Mouse (Mus musculus) midbrain, embryonic 15.5 days (tissue): ENCODE data around the gene Itga6. TPM values are rescaled to one million over a fixed set of nuclear protein-coding genes. Genes with fewer than 3 reads are reported as not detected.

ENCODE experiments used
- ATAC-seq: fragments of 200-750 bp; cut with Nextera tagmentation; replicated peaks from 2 replicates; pipeline ENCODE4 v1.8.0; 2017; ENCODE audit warnings: moderate TSS enrichment
- H3K27ac ChIP-seq: fragments of 300-500 bp; sonication (generic); 2 replicates; pipeline ENCODE4 v1.5.1; 2015; ENCODE audit warnings: mild to moderate bottlenecking, inconsistent platforms
- H3K27me3 ChIP-seq: fragments of 300-500 bp; sonication (generic); replicated peaks from 2 replicates; pipeline ENCODE4 v1.6.1; 2015; ENCODE audit warnings: inconsistent platforms
- H3K36me3 ChIP-seq: fragments of 300-500 bp; sonication (generic); replicated peaks from 2 replicates; pipeline ENCODE4 v1.6.1; 2015; ENCODE audit warnings: inconsistent platforms
- H3K4me1 ChIP-seq: fragments of 300-500 bp; sonication (generic); 2 replicates; pipeline ENCODE4 v1.6.1; 2015; ENCODE audit warnings: inconsistent platforms
- H3K4me2 ChIP-seq: fragments of 300-500 bp; sonication (generic); 2 replicates; pipeline ENCODE4 v1.6.1; 2015; ENCODE audit warnings: inconsistent platforms, mild to moderate bottlenecking, moderate library complexity
- H3K4me3 ChIP-seq: fragments of 300-500 bp; sonication (generic); 2 replicates; pipeline ENCODE4 v1.5.1; 2015; ENCODE audit warnings: mild to moderate bottlenecking, inconsistent platforms
- H3K9ac ChIP-seq: fragments of 300-500 bp; sonication (generic); 2 replicates; pipeline ENCODE4 v1.6.1; 2015; ENCODE audit warnings: mild to moderate bottlenecking, inconsistent platforms
- H3K9me3 ChIP-seq: fragments of 300-500 bp; sonication (generic); 2 replicates; pipeline ENCODE4 v1.6.1; 2016; ENCODE audit warnings: inconsistent platforms
- WGBS: fragments of 180-500 bp; shearing (Covaris S2); methylation state at CpG from one replicate; pipeline ENCODE4 v1.1.7; 2015; ENCODE audit warnings: mixed read lengths; 5-methylcytosine and 5-hydroxymethylcytosine counted together
- polyA plus RNA-seq: library from polyadenylated mRNA; unstranded; fragments of >200 nt; fragmentation: Nextera tagmentation; extraction: Ambion mirVana; gene quantifications from 2 replicates; pipeline ENCODE4 v1.2.1, GENCODE M21; 2015

Itga6 gene
- polyA plus RNA-seq, 1 experiment from 2014 or later = 19.2 TPM

DNA sequence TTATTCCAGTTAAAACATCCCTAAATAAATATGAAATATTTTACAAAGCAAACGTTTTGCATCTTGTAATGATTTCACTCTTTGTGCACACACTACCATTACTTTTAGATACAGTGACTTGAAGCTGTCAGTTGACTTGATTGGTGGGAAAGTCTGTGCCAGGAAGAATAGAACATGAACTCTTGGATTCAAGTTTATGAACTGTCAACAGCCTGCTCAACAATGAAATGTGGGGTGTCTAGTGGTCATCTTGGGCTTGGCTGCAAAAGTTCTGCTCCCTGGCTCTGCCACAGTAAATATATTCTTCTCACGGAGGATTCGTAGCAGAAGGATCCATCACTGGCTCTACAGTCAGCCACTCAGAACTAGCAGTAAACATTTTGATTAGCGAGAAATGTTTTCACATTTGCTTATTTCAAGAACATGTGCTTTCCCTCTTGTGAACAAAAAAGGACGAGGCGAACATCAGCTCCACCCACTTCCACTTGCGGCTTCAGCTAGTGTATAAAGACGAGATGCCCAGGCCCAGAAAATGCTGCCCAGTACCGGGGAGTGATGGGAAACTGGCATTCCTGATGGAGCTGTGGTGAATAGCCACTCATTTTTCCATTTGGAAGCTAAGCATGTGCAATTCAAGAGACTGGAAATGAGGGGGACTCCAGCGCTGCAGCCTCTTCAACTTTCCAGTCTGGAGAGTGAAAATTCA is 29.0 kb downstream of the Itga6 start:
- no peak for ATAC-seq
- no peaks in the 10 kb centered on the region for H3K9me3 ChIP-seq
- H3K27me3 ChIP-seq = no peaks in the 10 kb centered on the region
- peak overlapping the region; percentile 36; the same call in 1 of the 2 replicates for H3K4me2 ChIP-seq
- H3K9ac ChIP-seq = no peak overlapping the region
- no peaks in the 10 kb centered on the region for H3K36me3 ChIP-seq
- no peak overlapping the region; the same call in 1 of the 2 replicates for H3K27ac ChIP-seq
- 58% methylated on average over 10 of the region's 10 CpGs for whole genome bisulfite sequencing
- H3K4me1 ChIP-seq = peaks cover 8% of the 10 kb centered on the region
- H3K4me3 ChIP-seq = no peak overlapping the region

DNA sequence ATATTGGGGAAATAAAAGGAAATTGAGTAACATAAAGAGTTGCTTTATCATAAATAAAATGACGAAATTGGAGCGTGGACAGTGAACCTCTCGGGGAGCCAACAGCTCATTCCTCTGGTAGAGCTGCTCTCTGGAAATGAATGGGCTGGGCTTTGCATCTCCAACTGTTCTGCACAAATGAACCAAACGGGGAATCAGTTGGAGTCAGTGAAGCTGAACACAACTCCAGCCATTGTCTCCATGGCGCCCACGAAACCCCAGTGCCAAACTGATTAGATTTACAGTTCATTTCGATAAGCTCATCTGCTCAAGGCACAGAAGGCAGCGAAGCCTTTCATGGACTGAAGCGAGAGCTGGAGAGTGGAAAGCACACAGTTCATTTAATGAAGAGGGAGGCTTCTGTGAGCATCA is 29.8 kb downstream of the Itga6 start:
- Histone ChIP-seq H3K27me3 (no peaks in the 10 kb centered on the region), H3K27ac (peak overlapping the region; percentile 43), H3K36me3 (no peaks in the 10 kb centered on the region), H3K9me3 (no peaks in the 10 kb centered on the region), H3K4me1 (peaks cover 8% of the 10 kb centered on the region), H3K4me2 (peak overlapping the region; percentile 36), H3K9ac (no peak overlapping the region), H3K4me3 (no peak overlapping the region)
- ATAC-seq = no peak; the same call in 1 of the 2 replicates
- WGBS = 18% methylated on average over 9 of the region's 9 CpGs

DNA sequence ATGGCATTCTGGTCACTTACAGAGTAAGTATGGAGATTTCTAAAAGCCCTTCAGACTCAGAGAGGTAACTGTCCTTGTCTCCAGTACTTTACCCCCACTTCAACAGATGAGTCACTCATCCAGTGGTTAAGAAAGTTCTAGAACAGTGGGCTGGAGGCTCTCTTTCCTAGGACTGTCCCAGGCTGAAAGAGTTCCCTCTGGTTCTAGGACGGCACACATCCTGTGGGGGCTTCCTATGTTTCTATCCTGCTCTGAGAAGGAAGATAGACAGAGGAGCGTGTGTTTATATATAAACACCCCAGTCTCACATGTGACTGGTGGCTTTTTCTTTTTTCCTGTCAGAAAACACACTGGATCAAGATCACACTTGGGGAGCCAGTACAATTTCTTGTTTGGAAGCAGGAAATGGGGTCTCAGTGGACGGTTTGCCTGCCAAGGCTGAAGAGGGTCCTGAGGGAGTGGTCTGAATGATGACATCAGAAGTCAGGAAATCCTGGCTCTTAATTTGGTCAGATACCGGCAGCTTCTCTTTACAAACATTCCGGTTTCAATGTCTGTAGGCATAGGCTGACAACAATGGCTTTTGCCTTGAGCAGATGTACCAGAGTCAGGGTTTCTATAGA is 34.0 kb downstream of the Itga6 start:
- WGBS = 64% methylated on average over 5 of the region's 5 CpGs
- Histone ChIP-seq H3K9ac (no peak overlapping the region), H3K27me3 (no peaks in the 10 kb centered on the region), H3K4me1 (peaks cover 8% of the 10 kb centered on the region), H3K4me3 (no peak overlapping the region), H3K9me3 (no peaks in the 10 kb centered on the region), H3K4me2 (no peak overlapping the region), H3K36me3 (no peaks in the 10 kb centered on the region), H3K27ac (no peak overlapping the region)
- no peak for ATAC-seq

DNA sequence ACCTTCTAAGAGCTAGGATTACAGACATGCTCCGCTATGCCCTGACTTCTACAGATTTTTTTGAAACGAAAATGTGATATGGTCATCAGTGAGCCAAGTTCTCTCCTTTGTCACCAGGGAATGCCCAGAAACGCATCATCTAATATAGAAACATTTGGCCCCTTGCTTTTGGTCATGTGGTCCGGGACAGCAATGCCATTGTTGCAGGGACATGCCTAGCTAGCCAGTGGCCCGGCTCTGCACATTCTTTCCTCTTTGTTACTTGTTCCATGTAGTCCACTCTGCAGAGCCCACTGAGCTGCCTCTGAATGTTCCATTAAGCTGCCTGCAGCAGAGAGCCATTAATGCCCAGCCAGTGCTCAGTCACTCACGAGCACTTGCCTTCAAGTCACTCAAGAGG is 34.6 kb downstream of the Itga6 start:
- Histone ChIP-seq H3K27me3 (no peaks in the 10 kb centered on the region), H3K9me3 (no peaks in the 10 kb centered on the region), H3K9ac (no peak overlapping the region), H3K4me1 (peaks cover 6% of the 10 kb centered on the region), H3K4me2 (no peak overlapping the region), H3K27ac (no peak overlapping the region), H3K36me3 (no peaks in the 10 kb centered on the region), H3K4me3 (no peak overlapping the region)
- 52% methylated on average over 6 of the region's 6 CpGs for WGBS
- ATAC-seq = no peak

DNA sequence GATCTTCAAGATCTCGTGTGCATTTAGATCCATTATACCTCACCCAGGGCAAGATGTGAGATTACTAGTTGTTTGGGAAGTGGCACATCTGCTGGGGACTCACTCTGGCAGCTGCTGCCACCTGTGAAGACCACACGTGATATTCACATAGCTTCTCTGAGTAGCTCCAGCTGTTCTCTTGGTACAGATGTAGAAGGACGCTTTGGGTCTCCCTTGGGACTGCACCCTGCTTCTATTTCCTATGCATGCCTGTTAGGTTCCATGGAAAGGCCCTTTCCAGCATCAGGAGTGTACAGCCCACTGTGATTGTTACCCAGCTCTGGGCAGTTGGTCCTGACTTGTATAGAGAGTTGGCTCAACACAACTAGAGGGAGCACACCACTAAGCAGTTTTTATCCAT is 39.8 kb downstream of the Itga6 start:
- H3K9ac ChIP-seq = no peak overlapping the region
- peaks cover 5% of the 10 kb centered on the region; the same call in 1 of the 2 replicates for H3K27me3 ChIP-seq
- H3K9me3 ChIP-seq = no peaks in the 10 kb centered on the region
- no peak overlapping the region for H3K4me2 ChIP-seq
- whole genome bisulfite sequencing = 85% methylated on average over 3 of the region's 3 CpGs
- no peak overlapping the region for H3K4me3 ChIP-seq
- H3K4me1 ChIP-seq = peaks cover 17% of the 10 kb centered on the region
- no peaks in the 10 kb centered on the region for H3K36me3 ChIP-seq
- no peak overlapping the region for H3K27ac ChIP-seq
- no peak for ATAC-seq

DNA sequence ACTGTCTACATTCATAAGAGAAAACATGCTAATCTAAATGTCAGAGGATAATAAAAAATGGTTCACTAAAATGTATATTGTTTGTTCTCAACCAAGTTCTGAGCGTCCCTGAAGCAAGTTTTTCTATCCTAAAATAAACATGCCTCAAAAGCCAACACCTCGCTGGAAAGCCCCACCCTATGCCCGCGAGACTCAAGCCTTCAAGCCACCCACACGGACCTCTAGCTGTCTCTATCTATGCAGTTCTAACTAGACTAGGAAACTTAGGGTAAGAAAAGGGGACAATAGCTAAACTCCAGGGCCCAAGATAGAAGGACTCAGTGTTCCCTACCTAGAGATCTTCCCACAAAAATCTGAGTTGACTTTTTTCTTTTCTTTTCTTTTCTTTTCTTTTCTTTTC is 40.6 kb downstream of the Itga6 start:
- peak overlapping the region; percentile 98; the same call in 1 of the 2 replicates for H3K4me2 ChIP-seq
- no peak overlapping the region for H3K27ac ChIP-seq
- H3K9me3 ChIP-seq = no peaks in the 10 kb centered on the region
- ATAC-seq = no peak
- WGBS = 48% methylated on average over 5 of the region's 5 CpGs
- H3K4me1 ChIP-seq = peaks cover 17% of the 10 kb centered on the region
- H3K4me3 ChIP-seq = peak overlapping the region; percentile 60; the same call in 1 of the 2 replicates
- no peaks in the 10 kb centered on the region for H3K36me3 ChIP-seq
- no peak overlapping the region for H3K9ac ChIP-seq
- H3K27me3 ChIP-seq = peaks cover 5% of the 10 kb centered on the region; the same call in 1 of the 2 replicates

DNA sequence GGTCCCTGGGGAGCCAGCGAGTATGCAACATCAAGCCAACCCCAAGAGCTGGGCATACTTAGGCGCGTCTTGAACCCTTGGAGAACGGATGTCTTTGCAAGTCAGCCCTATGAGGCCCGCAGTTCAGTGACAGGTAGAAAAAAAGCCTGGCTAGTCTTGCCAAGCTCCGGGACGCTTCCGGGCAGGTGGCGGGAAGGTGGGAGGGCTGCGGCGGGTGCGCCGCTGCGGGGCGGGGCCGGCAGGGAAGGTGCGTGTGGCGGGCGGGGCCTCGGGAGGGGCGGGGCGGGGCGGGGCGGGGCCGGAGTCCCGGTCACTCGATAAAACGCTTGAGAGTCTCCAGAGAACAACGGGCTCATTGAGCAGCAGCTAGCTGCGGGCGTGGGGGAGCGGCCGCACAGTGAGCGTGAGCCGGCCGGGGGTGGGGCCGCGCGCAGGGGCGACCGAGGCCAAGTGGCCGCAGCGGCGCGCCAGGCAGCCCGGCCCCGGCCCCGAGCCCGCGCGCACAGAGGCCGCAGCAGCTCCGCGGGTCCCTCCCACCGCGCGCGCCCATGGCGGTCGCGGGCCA is 41.3 kb downstream of the Itga6 start:
- H3K4me3 ChIP-seq = peak overlapping the region; percentile 60
- peak overlapping the region; percentile 57 for H3K9ac ChIP-seq
- H3K9me3 ChIP-seq = no peaks in the 10 kb centered on the region
- no peaks in the 10 kb centered on the region for H3K36me3 ChIP-seq
- WGBS = under 1% methylated on average over 48 of the region's 61 CpGs
- H3K27me3 ChIP-seq = peaks cover 5% of the 10 kb centered on the region; the same call in 1 of the 2 replicates
- peaks cover 17% of the 10 kb centered on the region for H3K4me1 ChIP-seq
- H3K4me2 ChIP-seq = peak overlapping the region; percentile 98
- peak overlapping the region; percentile 34 for H3K27ac ChIP-seq
- ATAC-seq = peak; percentile 85

DNA sequence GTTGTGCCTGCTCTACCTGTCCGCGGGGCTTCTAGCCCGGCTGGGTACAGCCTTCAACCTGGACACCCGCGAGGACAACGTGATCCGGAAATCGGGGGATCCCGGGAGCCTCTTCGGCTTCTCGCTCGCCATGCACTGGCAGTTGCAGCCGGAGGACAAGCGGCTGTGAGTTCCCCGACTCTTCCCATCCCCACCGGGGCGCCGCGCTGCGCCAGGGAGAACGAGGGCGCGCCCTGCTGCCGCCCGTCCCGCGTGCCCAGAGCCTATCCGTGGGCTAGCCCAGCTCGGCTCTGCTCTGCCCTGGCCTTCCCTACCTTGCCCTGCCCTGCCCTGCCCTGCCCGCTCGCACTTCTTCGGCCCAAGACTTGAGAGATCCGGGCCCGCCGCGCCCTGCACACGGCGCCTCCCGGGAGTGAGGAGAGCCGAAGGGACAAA is 41.8 kb downstream of the Itga6 start:
- peak; percentile 84 for ATAC-seq
- Histone ChIP-seq H3K9ac (peak overlapping the region; percentile 57), H3K4me2 (peak overlapping the region; percentile 98), H3K36me3 (no peaks in the 10 kb centered on the region), H3K4me3 (peak overlapping the region; percentile 60), H3K27ac (peak overlapping the region; percentile 34), H3K27me3 (peaks cover 5% of the 10 kb centered on the region; the same call in 1 of the 2 replicates), H3K9me3 (no peaks in the 10 kb centered on the region), H3K4me1 (peaks cover 17% of the 10 kb centered on the region)
- 0% methylated on average over 40 of the region's 40 CpGs for WGBS

DNA sequence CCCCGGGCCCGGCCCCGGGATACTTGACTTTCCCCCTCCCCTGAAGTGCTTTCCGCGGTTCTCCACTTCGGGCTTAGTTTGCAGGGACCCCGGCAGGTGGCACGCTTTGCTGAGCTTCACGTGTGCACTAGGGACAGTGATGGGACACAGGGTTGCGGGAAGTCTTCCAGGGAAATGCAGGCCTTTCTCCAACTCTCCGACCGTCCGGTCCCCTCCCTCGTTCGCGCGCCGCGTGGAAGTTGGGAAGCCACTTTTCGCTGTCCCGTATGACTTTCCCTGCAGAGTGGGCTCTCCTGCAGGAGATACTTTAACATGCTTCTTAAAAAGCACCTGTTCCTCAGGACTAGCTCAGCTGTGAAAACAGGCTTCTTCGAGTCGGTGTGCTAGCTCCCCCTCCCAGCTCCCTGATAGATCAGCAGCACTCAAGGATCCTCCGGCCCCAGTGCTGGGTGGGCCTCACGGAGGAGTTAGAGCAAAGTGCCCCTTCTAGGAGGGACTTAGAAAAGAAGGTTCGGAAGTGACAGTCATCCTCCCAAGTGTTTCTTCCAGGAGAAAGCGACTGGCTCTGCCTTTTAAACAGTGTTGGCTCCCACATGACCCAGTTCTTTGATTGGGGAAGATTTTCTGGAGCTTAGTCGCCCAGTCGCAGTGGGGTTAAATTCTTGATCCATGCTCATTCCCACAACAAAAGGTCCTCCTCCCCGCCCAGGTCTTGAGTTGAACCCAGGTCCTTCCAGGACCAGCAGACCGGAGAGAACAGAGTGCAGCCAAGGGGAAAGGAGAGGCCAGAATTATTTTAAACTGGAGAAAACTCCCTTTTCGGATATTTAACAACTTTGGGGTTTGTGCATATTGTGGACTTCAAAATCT is 42.4 kb downstream of the Itga6 start:
- Histone ChIP-seq H3K4me3 (peak overlapping the region; percentile 60), H3K36me3 (no peaks in the 10 kb centered on the region), H3K9ac (peak overlapping the region; percentile 57), H3K27ac (peak overlapping the region; percentile 34; the same call in 1 of the 2 replicates), H3K4me1 (peaks cover 17% of the 10 kb centered on the region), H3K27me3 (peaks cover 5% of the 10 kb centered on the region; the same call in 1 of the 2 replicates), H3K9me3 (no peaks in the 10 kb centered on the region), H3K4me2 (peak overlapping the region; percentile 98)
- 1% methylated on average over 32 of the region's 32 CpGs for WGBS
- ATAC-seq = peak; percentile 68; the same call in 1 of the 2 replicates

DNA sequence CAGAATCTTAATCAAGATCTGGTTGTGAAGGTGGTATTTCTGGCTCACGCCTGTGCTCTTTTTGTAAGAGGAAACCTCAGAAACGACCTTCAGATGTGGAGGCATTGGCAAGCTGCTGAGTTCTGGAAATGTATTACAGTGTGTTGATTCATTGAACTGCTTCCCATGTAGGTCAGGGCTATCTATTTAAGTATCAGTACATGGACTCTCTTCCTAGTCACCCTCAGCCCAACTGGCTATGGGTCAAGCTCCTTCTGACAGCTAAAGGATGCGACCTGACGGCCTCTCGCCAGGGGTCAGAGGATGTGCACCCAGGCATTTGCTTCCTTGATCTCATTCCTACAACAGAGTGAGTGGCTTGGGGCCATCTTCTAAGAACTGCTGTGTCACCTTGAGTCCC is 45.3 kb downstream of the Itga6 start:
- no peak for ATAC-seq

DNA sequence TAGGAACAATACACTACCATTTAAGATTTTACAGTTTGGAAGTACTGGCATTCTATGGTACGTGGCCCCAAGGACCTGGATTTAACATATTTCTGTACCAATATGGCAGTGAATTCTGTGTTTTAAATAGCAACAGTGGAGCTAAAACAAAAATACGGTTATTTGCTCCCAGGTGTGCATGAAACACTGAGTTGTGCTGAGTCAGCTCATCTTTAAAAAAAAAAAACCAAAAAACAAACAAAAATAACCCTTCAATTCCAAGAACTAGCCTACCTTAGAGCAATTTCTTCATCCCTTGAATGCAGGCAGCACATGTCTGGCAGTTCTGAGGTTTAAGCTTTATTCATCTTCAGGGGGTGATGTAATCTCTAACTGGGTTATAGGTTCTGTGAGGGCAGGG is 45.8 kb downstream of the Itga6 start:
- H3K27me3 ChIP-seq = peaks cover 3% of the 10 kb centered on the region; the same call in 1 of the 2 replicates
- H3K9ac ChIP-seq = no peak overlapping the region
- peaks cover 17% of the 10 kb centered on the region for H3K4me1 ChIP-seq
- no peak overlapping the region for H3K4me3 ChIP-seq
- H3K27ac ChIP-seq = no peak overlapping the region
- H3K36me3 ChIP-seq = no peaks in the 10 kb centered on the region
- WGBS = 97% methylated on average over 2 of the region's 2 CpGs
- no peaks in the 10 kb centered on the region for H3K9me3 ChIP-seq
- H3K4me2 ChIP-seq = no peak overlapping the region
- no peak for ATAC-seq

More for the DNA sequence above, 45.3 kb downstream of the Itga6 start:
- Histone ChIP-seq H3K4me1 (peaks cover 17% of the 10 kb centered on the region), H3K27ac (no peak overlapping the region), H3K4me2 (no peak overlapping the region), H3K9me3 (no peaks in the 10 kb centered on the region), H3K27me3 (peaks cover 3% of the 10 kb centered on the region; the same call in 1 of the 2 replicates), H3K9ac (no peak overlapping the region), H3K36me3 (no peaks in the 10 kb centered on the region), H3K4me3 (no peak overlapping the region)
- 94% methylated on average over 5 of the region's 5 CpGs for WGBS
